Mouse (Mus musculus) left cerebral cortex, adult 2 months (tissue): Measurements from ENCODE around the gene Nfic. TPM values are rescaled to one million over a fixed set of nuclear protein-coding genes. Genes with fewer than 3 reads are reported as not detected.
A peak's percentile ranks its signal among the peaks of the same experiment; 100 is the strongest.

Experiments used
- DNase-seq, 2 experiments: peaks; one replicate each; pipeline ENCODE4 v3.0.0; 2021 to 2022; ENCODE audit warnings: low spot score in 2 of 2, mixed read lengths in 1 of 2; ENCODE audit errors: extremely low spot score in 1 of 2
- H3K27ac ChIP-seq: fragments of 200-600 bp; 2 replicates; pipeline ENCODE4 v1.8.1; 2022
- H3K4me3 ChIP-seq: fragments of 200-600 bp; 2 replicates; pipeline ENCODE4 v1.8.1; 2022
- CTCF ChIP-seq: fragments of 200-600 bp; IDR thresholded peaks from 2 replicates; pipeline ENCODE4 v1.8.1; 2022; ENCODE audit warnings: antibody characterized with exemption, mild to moderate bottlenecking, moderate library complexity
- intact Hi-C: fragments of 180-260 bp; cut with DNase I; formaldehyde crosslinking; loops from one replicate; pipeline ENCODE4 v1.15.1; 2025
- total RNA-seq, 2 experiments: library from RNA; stranded (reverse); gene quantifications; 2 replicates each; pipeline ENCODE4 v1.2.3; 2021

Gene Nfic
- total RNA-seq, 2 experiments from 2014 or later: 93.4 to 94.9 TPM

DNA sequence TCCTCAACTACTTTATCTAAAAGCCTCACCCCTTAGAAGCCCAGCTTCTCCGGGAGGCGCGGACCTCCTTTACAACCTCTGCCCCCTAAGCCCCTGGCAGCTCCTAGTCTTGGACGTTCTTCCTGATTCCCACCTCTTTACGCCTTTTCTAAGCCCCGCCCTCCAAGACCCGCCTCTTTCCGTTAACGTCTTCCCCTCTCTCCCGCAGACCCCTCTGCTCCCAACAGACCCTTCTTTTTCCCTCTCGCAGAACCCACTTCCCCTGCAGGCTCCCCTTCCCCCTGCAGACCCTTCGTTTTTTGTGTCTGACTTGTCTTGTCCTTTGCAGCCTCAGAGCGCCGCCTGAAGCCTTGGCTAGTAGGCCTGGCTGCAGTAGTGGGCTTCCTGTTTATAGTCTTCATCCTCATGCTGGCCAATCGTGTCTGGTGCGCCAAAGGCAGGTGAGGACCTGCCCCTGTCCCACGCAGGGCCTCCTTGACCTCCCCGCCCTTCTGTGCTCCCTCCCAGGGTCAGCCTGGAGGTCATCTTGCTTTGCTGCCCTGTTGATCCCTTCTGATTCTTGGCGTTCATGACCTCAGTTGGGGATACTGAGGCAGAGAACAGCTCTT, 61.9 kb downstream of the Nfic start:
- intact Hi-C loops: no loop called here
- no peak overlapping the region for H3K4me3 ChIP-seq
- H3K27ac ChIP-seq: no peak overlapping the region; the same call in 1 of the 2 replicates
- no peak for TF ChIP-seq CTCF
- DNase-seq: no peak

DNA sequence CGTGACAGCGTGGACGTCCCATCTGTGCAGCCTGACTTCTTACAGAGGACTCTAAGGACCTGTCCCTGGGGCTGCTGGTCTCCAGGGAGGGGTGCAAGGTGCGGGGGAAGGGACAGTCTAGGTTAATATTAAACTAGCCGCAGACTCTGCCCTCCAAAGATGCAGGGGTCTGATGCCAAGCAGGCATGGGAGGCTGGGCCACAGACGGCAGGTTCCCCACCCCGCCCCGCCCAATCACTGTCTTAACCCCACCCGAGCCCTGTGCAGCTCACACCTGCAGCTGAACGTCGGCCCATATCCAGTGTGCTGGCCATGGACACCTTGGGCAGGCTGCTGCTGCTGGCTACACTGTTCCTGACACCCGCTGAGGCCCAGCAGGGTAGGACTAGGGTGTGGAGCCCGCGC, 62.7 kb downstream of the Nfic start, which contains the start of gene Smim24:
Gene Smim24 (plus strand): TSS at position 271 of the 405 bp plus-strand sequence.
- no peak within 1 kb of the TSS; the same call in 1 of the 2 replicates for H3K27ac ChIP-seq
- no peak for TF ChIP-seq CTCF
- no peak for DNase-seq
- intact Hi-C loops: no loop called here
- no peak within 1 kb of the TSS for H3K4me3 ChIP-seq

DNA sequence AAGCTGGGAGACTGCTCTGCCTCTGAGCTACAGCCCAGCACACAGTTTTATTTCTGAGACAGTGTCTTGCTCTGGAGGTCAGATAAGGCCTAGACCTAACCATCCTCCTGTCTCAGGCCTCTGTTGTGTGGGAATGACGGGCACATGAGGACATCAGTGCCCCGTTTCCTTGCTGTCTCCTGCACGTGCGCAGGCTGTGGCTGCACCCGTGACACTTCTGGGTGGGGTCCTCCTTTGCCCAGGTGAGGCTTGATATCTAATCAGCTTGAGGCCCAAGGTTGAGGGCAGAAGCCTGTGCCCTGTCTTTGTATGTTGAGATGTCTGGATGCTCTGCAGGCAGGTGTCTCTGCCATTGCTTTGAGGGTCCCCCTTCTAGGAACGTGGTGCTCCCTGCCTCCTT, 63.2 kb downstream of the Nfic start:
- no peak overlapping the region for H3K4me3 ChIP-seq
- intact Hi-C loops: no loop called here
- TF ChIP-seq CTCF: no peak
- no peak for DNase-seq
- H3K27ac ChIP-seq: no peak overlapping the region

DNA sequence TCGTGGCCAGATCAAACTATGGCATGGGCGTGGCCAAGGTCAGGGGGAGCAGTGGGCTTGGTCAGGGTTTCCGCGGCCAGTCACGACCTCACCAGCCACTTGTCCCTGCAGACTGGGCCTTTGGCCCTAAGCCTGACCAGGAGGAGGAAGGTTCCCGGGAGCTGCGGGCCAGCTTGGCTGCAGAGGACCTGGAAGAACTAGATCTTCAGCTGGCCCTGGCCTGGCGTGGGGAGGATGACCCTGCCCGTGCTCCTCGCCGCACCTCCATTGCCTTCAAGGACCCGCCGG, 64.8 kb downstream of the Nfic start:
- H3K27ac ChIP-seq: no peak overlapping the region
- no peak overlapping the region for H3K4me3 ChIP-seq
- no peak for DNase-seq
- intact Hi-C loops: no loop called here
- TF ChIP-seq CTCF: no peak

DNA sequence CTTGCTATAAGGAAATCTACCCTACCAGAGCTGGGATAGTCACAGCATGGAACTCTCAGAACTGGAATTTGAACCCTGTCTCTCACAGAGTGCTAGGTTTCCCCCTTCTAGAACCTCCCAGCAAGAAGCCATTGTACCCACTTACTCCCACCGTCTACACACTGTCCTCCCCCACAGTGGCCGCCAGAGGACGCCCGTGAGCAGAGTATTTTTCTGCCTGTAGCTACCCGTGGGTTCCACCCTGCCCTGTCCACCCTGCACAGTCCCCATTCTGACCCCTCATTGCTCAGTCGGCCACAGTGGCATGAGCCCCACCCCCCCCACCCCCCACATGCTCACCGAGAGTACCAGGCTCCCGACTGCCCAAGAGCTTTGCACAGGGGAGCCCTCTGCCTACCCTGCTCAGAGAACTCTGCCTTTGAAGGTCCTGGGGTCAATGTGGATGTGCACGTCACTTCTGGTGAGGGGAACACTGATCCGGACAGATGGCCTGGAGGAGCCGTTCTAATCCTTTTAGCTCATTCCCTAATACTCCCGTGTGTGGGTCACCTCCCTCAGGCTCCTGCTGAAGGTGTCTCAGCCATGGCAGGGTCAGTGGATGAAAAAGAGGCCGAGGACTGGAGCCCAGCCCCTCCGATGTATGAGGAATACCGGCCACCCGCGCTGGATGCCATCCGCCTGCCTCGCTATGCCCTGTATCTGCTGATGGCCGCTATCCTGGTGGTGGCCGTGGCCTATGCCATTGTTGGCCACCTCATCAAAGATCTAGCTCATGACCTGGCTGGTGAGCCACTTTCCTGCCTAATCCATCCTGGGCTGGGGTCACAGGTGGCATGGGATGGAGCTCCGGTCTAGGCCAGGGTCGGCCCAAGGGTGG, 65.4 kb downstream of the Nfic start:
- peak; percentile 94 for TF ChIP-seq CTCF
- peak; percentile 70 to 79 for DNase-seq
- Histone ChIP-seq H3K4me3 (no peak overlapping the region), H3K27ac (no peak overlapping the region)
- intact Hi-C loops: loop anchor here (1.0 kb wide), 1 partner anchor 60 kb away; no protein-coding TSS in a partner anchor

DNA sequence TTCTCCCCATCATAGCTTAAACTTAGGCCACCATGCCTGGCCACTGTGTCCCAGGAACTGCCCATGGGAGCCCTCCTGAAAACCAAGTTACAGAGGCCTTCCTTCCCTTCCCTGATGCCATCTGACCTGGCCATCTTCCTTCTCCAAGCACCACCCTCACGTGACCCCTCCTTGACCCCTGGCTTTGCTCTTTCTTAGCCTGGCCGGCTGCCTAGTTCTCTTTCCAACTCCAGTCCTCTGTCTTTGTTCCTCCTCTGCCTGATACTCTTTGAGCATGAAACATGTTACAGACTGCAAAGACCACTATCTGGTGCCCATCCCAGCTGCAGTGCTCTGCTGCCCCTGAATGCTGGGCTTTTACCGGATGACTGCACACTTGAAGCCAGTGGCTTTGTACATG, 66.1 kb downstream of the Nfic start:
- DNase-seq: no peak
- Histone ChIP-seq H3K27ac (no peak overlapping the region), H3K4me3 (no peak overlapping the region)
- intact Hi-C loops: loop anchor here (1.0 kb wide), 1 partner anchor 61 kb away; no protein-coding TSS in a partner anchor
- no peak for TF ChIP-seq CTCF

DNA sequence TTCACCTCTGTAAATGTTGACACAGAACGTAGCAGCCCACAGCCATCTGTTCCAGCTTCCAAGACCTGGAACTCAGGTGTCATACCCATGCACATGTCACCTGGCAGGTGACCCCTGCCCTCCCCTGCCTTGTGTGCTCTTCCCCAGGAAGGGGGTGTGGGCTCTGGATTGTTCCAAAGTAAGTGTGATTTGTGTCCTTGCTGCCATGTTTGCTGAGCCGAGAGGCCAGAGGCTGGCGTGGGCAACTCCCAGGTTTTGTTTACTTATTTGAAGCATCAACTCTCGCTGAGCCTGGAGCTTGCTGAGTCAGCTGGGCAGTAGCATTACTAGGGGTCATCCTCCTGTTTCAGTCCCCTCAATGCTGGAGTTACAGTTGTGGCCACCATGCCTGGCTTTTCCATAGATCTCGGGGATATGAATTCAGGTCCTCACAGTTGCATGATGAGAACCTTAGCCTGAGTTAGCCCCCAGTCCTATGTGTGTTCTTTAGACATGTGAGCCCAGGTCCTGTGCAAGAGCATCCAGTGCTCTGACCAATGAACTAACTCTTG, 66.9 kb downstream of the Nfic start, which contains the start of gene Gm48552:
Gene Gm48552 (plus strand): TSS at position 501 of the 551 bp plus-strand sequence.
- no peak for TF ChIP-seq CTCF
- no peak for DNase-seq
- Histone ChIP-seq H3K27ac (no peak within 1 kb of the TSS), H3K4me3 (no peak within 1 kb of the TSS)
- intact Hi-C loops: loop anchor here (1.0 kb wide), 1 partner anchor 62 kb away; no protein-coding TSS in a partner anchor

DNA sequence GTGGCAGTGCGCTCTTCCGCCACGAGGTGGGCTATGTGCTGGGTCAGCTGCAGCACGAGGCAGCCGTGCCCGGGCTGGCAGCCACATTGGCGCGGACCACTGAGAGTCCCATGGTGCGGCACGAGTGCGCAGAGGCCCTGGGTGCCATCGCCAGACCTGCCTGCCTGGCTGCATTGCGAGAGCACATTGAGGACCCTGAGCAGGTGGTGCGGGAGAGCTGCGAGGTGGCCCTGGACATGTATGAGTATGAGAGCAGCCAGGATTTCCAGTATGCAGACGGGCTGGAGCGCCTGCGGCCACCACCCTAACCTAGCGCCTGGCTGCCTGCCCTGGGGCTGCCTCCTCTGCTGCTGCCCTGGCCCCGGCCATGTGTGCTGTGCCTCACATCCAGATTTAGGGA, 67.7 kb downstream of the Nfic start:
- intact Hi-C loops: no loop called here
- no peak for TF ChIP-seq CTCF
- Histone ChIP-seq H3K27ac (no peak overlapping the region), H3K4me3 (no peak overlapping the region)
- no peak for DNase-seq

DNA sequence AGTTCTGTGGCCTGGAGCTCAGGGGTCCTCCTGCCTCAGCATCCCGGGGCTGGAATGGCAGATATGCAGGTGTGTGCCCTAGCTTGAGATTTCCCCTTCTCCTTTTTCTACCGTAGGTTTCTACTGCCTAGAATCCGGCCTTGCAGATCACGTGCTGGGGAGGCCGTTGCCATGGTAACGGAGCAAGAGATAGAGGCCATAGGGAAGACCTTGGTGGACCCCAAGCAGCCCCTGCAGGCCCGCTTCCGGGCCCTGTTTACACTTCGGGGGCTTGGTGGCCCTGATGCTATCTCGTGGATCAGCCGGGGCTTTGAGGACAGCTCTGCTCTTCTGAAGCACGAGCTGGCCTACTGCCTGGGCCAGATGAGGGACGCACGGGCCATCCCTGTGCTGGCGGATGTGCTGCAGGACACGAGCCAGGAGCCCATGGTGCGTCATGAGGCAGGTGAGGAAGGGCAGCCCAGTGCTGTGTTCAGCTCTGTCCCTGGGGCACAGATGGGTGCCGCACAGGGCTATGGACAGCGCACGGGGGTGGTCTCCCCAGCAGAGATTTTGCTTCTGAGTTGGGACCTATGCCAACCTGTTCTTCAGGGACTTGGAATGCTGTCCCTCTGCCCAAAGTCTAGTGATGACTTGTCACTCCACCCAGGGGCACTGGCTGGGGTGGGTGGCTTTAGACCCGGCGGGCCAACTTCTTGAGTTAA, 69.7 kb downstream of the Nfic start:
- Histone ChIP-seq H3K27ac (no peak overlapping the region), H3K4me3 (peak overlapping the region; percentile 86)
- TF ChIP-seq CTCF: no peak
- no peak for DNase-seq
- intact Hi-C loops: no loop called here

DNA sequence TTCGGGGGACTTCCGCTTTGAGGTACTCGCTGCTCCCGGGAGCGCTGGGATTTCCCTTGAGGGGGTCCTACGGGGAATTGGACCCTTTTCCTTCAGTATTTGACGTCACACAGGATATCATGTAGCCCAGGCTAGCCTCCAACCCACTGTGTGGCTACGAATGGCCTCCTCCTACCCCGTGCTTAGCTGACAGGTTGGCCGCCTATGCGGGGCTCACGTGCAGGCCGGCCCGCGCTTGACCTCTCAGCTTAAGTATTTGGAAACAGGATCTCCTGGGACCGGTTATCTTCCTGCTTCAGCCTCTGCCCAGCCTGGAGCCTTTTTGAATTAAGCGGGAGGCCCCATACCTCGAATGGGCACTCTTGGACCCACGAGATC, 70.8 kb downstream of the Nfic start:
- intact Hi-C loops: no loop called here
- no peak for TF ChIP-seq CTCF
- Histone ChIP-seq H3K27ac (peak overlapping the region; percentile 81), H3K4me3 (peak overlapping the region; percentile 86)
- DNase-seq: no peak

DNA sequence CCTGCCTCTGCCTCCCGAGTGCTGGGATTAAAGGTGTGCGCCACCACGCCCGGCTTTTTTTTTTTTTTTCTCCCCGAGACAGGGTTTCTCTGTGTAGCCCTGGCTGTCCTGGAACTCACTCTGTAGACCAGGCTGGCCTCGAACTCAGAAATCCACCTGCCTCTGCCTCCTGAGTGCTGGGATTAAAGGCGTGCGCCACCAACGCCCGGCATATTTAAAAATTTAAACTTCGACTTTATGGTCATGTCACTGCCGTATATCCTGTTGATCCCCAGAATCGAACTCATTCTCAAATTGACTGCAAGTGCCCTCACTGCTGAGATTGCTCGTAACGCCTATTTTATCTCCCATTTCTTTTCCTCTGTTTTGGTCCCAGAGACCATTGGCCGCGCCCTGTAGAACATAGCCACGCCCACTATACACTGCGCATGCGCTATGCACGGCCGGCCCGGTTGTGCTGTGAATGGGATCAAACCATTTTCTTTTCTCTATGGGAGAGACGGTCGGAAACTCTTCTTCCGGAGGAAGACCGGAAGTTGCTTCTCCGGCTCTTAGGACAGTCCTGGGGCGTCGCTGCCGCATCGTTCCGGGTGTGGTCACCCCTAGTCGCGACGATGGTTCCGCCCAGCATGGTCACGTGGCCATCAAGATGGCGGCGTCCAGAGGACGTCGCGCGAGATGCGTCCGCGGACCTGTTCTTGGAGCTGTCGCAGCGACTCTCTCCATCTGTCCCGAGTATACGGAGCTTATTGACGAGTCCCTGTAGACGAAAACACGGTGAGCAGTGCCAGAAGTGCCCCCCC, 71.4 kb downstream of the Nfic start, which contains the start of the genes Dohh and Gm48551:
Gene Dohh (plus strand): TSS at position 627 of the 803 bp plus-strand sequence.
Gene Gm48551 (plus strand): TSS at position 665 of the 803 bp plus-strand sequence.
- Histone ChIP-seq H3K27ac (peak within 1 kb of the TSS; percentile 81), H3K4me3 (peak within 1 kb of the TSS; percentile 86)
- TF ChIP-seq CTCF: no peak
- intact Hi-C loops: no loop called here
- peak; percentile 97 to 98 for DNase-seq
